Mouse (Mus musculus) neural tube, embryonic 11.5 days (tissue): Measurements from ENCODE around the gene Hoxd9. TPM values are rescaled to one million over a fixed set of nuclear protein-coding genes. Genes with fewer than 3 reads are reported as not detected.

Source experiments
- ATAC-seq: fragments of 200-750 bp; cut with Nextera tagmentation; 2 replicates; pipeline ENCODE4 v1.8.0; 2017; ENCODE audit warnings: moderate number of reproducible peaks, mild to moderate bottlenecking, moderate TSS enrichment, moderate library complexity; ENCODE audit not compliant: insufficient read depth, low FRiP score, low TSS enrichment
- DNase-seq: peaks from one replicate; pipeline ENCODE4 v3.0.0-alpha.2; 2015; ENCODE audit warnings: low spot score
- H3K27ac ChIP-seq: fragments of 300-500 bp; sonication (generic); 2 replicates; pipeline ENCODE4 v1.5.1; 2014; ENCODE audit warnings: low read depth, mild to moderate bottlenecking, low read length
- H3K27me3 ChIP-seq: fragments of 300-500 bp; sonication (generic); 2 replicates; pipeline ENCODE4 v1.6.1; 2014; ENCODE audit warnings: mild to moderate bottlenecking, low read length, mixed read lengths; ENCODE audit not compliant: control insufficient read depth, insufficient read depth
- H3K36me3 ChIP-seq: fragments of 300-500 bp; sonication (generic); 2 replicates; pipeline ENCODE4 v1.6.1; 2014; ENCODE audit warnings: mild to moderate bottlenecking, low read length, moderate library complexity, mixed read lengths; ENCODE audit not compliant: control insufficient read depth, insufficient read depth
- H3K4me1 ChIP-seq: fragments of 300-500 bp; sonication (generic); 2 replicates; pipeline ENCODE4 v1.6.1; 2014; ENCODE audit warnings: low read length, mixed read lengths; ENCODE audit not compliant: control insufficient read depth, insufficient read depth
- H3K4me2 ChIP-seq: fragments of 300-500 bp; sonication (generic); 2 replicates; pipeline ENCODE4 v1.6.1; 2014; ENCODE audit warnings: low read depth, mild to moderate bottlenecking, moderate library complexity
- H3K4me3 ChIP-seq: fragments of 300-500 bp; sonication (generic); 2 replicates; pipeline ENCODE4 v1.5.1; 2014; ENCODE audit warnings: low read depth, low read length
- H3K9ac ChIP-seq: fragments of 300-500 bp; sonication (generic); 2 replicates; pipeline ENCODE4 v1.6.1; 2014; ENCODE audit warnings: mild to moderate bottlenecking, low read length
- H3K9me3 ChIP-seq: fragments of 300-500 bp; sonication (generic); 2 replicates; pipeline ENCODE4 v1.6.1; 2016; ENCODE audit warnings: low read length; ENCODE audit not compliant: control insufficient read depth
- WGBS: fragments of 180-500 bp; shearing (Covaris S2); extraction: QIAGEN DNeasy Blood & Tissue Kit; methylation state at CpG from one replicate; pipeline ENCODE4 v1.1.7; 2014; 5-methylcytosine and 5-hydroxymethylcytosine counted together
- polyA plus RNA-seq: library from polyadenylated mRNA; unstranded; fragments of >200 nt; fragmentation: Nextera tagmentation; extraction: Ambion mirVana; gene quantifications from 2 replicates; pipeline ENCODE4 v1.2.1, GENCODE M21; 2014

Hoxd9 gene
- polyA plus RNA-seq, 1 experiment from 2014 or later, result 14.3 TPM

DNA sequence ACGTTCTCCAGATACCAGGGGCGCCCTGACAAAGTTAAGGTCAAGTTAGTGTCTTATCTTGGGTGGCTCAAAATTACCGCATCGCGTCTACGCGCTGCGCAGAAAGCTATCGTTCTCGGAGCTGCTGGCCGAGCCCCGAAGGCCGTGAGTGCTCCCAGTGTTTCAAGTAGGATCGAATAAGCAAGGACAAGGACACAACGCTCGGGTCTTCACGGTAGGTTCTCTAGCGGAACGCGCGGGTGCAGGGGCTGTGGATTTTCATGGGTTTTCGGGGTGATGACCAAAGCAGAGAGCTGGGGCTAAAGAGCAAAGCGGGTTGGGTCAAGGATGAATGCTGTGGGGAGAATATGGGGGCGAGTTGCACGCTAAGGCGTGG lies 17.9 kb upstream of the Hoxd9 start:
- H3K36me3 ChIP-seq, result no peaks in the 10 kb centered on the region
- WGBS, result under 1% methylated on average over 26 of the region's 26 CpGs
- peaks cover 100% of the 10 kb centered on the region for H3K27me3 ChIP-seq
- H3K27ac ChIP-seq, result no peak overlapping the region; the same call in 1 of the 2 replicates
- H3K4me3 ChIP-seq, result peak overlapping the region; percentile 41
- H3K4me2 ChIP-seq, result peak overlapping the region; percentile 15; the same call in 1 of the 2 replicates
- no peak for ATAC-seq
- H3K4me1 ChIP-seq, result 0 out of 2 replicates have a peak, but pooled peaks cover 2% of the 10 kb centered on the region
- H3K9ac ChIP-seq, result no peak overlapping the region; the same call in 1 of the 2 replicates
- DNase-seq, result peak; percentile 43
- H3K9me3 ChIP-seq, result no peaks in the 10 kb centered on the region

DNA sequence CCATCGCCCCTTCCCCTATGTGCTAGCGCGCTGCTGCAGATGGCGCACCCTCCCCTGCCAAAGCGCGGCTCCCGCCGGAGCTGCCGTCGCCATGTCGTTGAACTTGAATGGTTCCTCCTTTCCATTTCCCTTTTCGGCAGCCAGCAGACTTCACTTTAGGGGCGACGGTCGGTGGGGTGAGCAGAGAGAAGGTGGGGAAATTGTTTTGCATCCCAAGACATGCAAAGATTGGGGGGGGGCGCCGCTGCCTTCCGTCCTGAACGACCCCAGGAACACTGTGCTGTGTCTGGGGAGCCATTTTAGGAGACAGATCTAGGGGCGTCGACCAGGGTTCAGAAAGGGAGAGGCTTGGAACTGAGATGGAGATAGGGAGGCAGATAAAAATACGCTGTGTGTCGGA lies 17.5 kb upstream of the Hoxd9 start:
- H3K9ac ChIP-seq, result no peak overlapping the region; the same call in 1 of the 2 replicates
- H3K4me2 ChIP-seq, result peak overlapping the region; percentile 15
- DNase-seq (no peak), ATAC-seq (no peak)
- no peaks in the 10 kb centered on the region for H3K36me3 ChIP-seq
- H3K9me3 ChIP-seq, result no peaks in the 10 kb centered on the region
- no peak overlapping the region; the same call in 1 of the 2 replicates for H3K27ac ChIP-seq
- WGBS, result under 1% methylated on average over 22 of the region's 23 CpGs
- H3K4me3 ChIP-seq, result peak overlapping the region; percentile 41
- H3K27me3 ChIP-seq, result peaks cover 100% of the 10 kb centered on the region
- 0 out of 2 replicates have a peak, but pooled peaks cover 2% of the 10 kb centered on the region for H3K4me1 ChIP-seq

DNA sequence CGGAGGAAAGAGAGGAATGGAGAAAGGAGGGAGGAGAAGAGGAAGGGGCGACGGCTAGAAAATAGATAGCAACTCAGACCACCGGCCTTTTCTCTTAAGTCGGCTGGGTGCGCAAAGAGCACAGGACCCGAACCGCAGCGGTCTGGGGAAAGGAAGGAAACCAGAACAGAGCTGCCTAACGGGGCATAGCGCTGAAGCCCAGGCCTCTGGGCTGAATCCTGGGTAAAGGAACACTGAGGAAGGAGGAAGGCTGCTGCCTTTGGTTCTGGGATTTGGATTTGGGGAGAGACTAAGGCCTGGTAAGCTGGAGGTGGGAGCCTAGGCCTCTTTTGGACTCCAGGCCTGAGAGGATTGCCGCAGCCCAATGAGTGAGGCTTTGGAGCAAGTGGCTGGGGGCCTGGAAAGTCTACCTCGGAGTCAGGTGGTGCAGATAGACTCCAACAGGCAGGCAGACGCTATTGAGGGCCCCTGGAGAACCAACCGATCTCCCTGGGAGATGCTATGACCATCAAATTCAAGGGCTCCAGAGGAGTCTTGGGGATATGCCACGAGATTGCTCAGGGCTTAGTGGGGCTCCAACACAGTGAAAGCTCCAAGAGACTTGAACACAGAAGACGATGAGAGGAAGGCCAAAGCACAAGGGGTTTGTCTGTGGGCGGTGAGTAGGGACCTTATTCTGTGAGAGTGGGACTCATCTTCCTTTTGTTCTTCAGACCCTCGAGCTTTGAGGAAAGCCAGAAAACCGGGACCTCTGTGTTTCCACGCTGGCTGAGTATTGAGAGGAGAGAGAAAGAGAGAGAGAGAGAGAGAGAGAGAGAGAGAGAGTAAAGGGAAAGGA lies 16.7 kb upstream of the Hoxd9 start:
- Histone ChIP-seq H3K4me1 (no peaks in the 10 kb centered on the region), H3K9ac (peak overlapping the region; percentile 46), H3K36me3 (no peaks in the 10 kb centered on the region), H3K9me3 (no peaks in the 10 kb centered on the region), H3K27ac (no peak overlapping the region), H3K27me3 (peaks cover 100% of the 10 kb centered on the region), H3K4me3 (peak overlapping the region; percentile 41), H3K4me2 (peak overlapping the region; percentile 15)
- DNase-seq (peak; percentile 29), ATAC-seq (no peak)
- 2% methylated on average over 21 of the region's 21 CpGs for WGBS

DNA sequence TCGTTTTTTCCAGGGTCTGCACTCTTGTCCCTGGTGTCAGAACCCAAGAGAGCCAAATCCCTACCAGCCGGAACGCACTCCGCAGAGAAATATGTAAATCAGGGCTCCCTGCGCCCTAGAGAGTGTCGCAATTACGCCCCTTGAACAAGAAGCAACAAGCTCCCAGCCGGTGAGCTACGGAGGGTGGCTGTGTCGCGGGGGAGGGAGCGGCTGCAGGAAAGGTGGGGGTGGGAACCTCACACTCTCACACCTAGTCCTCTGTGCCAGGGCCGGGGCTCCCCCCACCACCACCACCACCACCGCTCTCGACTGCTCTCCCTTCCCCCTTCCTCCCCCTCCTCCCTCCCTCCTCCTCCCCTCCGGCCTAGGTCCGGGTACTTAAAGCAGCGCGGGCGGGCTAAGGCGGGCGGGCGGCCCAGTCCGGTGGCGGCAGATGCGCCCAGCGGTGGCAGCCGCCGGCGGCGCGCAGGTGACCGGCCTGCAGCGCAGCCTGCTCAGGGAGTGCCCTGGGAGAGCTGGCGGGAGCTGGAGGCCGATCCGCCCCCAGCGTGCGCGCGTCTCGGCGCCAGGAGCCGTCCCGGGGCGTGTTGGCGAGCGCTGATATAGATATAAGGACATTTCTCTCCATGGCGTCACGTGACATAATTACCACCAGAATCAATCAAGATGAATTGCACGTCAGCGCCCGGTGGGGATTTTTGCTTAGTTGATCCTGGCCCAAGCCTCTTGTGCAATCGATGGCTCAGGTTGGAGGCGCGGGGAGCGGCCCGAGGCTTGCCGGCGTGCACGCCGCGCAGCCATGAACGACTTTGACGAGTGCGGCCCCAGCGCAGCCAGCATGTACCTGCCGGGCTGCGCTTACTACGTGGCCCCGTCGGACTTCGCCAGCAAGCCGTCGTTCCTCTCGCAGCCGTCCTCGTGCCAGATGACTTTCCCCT lies 15.7 kb upstream of the Hoxd9 start:
- no peaks in the 10 kb centered on the region for H3K4me1 ChIP-seq
- H3K27ac ChIP-seq, result 0 out of 2 replicates have a peak overlapping the region, but pooled peaks have one; percentile 39
- peaks cover 98% of the 10 kb centered on the region for H3K27me3 ChIP-seq
- peak overlapping the region; percentile 32 for H3K4me2 ChIP-seq
- no peaks in the 10 kb centered on the region for H3K9me3 ChIP-seq
- WGBS, result under 1% methylated on average over 73 of the region's 78 CpGs
- ATAC-seq, result peak; percentile 28; the same call in 1 of the 2 replicates
- peak; percentile 58 for DNase-seq
- H3K9ac ChIP-seq, result peak overlapping the region; percentile 70
- no peaks in the 10 kb centered on the region for H3K36me3 ChIP-seq
- H3K4me3 ChIP-seq, result peak overlapping the region; percentile 41

DNA sequence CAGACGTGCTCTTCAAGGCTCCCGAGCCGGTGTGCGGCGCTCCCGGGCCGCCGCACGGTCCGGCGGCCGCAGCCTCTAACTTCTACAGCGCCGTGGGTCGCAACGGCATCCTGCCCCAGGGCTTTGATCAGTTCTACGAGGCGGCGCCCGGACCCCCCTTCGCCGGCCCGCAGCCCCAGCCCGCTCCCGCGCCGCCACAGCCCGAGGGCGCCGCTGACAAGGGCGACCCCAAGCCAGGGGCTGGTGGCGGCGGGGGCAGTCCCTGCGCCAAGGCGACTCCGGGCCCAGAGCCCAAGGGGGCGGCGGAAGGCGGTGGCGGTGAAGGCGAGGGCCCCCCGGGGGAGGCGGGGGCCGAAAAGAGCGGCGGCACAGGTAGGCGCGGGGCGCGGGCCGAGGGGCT lies 14.7 kb upstream of the Hoxd9 start:
- H3K9ac ChIP-seq, result peak overlapping the region; percentile 70
- ATAC-seq (no peak), DNase-seq (peak; percentile 29)
- H3K36me3 ChIP-seq, result no peaks in the 10 kb centered on the region
- no peaks in the 10 kb centered on the region for H3K9me3 ChIP-seq
- peaks cover 98% of the 10 kb centered on the region for H3K27me3 ChIP-seq
- H3K4me3 ChIP-seq, result peak overlapping the region; percentile 41
- 0 out of 2 replicates have a peak overlapping the region, but pooled peaks have one; percentile 39 for H3K27ac ChIP-seq
- H3K4me1 ChIP-seq, result no peaks in the 10 kb centered on the region
- peak overlapping the region; percentile 32 for H3K4me2 ChIP-seq
- WGBS, result under 1% methylated on average over 29 of the region's 51 CpGs

DNA sequence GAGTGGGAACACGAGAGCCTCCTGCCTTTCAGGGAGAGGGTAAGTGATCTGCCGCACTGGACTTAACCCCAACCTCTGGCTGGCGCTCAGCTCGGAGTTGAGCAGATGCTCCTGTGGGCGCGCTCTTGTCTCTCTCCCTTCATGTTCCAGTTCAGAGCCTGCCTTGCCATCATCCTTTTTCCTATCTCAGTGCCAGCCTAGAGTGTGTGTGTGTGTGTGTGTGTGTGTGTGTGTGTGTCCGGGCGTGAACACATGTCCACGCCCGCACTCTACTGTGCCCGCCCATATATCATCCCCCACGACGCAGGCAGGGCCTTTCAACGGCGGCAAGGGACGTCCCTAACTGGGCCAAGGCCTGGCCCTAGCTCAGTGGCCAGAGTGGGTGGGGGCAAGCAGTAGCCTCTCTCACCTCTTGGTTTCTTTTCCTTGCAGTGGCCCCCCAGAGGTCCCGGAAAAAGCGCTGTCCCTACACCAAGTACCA lies 14.0 kb upstream of the Hoxd9 start:
- peaks cover 98% of the 10 kb centered on the region for H3K27me3 ChIP-seq
- DNase-seq (peak; percentile 48), ATAC-seq (no peak; the same call in 1 of the 2 replicates)
- H3K9me3 ChIP-seq, result no peaks in the 10 kb centered on the region
- H3K4me3 ChIP-seq, result peak overlapping the region; percentile 41
- H3K4me1 ChIP-seq, result no peaks in the 10 kb centered on the region
- 0 out of 2 replicates have a peak overlapping the region, but pooled peaks have one; percentile 10 for H3K27ac ChIP-seq
- H3K4me2 ChIP-seq, result peak overlapping the region; percentile 32
- H3K9ac ChIP-seq, result peak overlapping the region; percentile 29; the same call in 1 of the 2 replicates
- H3K36me3 ChIP-seq, result no peaks in the 10 kb centered on the region
- under 1% methylated on average over 18 of the region's 18 CpGs for WGBS

DNA sequence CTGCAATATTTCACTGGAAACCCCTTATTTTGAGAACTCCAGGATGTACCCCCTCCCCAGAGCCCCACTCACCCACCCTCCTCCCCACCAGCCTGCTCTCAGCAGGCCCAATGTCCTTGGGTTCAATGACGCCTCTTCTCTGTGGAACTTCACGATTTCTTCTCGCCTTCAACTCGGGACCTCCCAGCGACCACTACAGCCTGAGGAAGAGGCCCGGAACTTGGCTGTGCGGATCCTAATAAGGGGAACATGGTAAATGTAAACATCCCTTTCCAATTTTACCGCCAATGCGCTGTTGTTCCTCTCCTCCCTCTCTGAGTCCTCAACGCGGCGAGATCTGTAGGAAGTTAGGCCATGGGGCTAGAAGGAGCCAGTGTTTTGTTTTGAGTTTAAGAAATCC lies 13.4 kb upstream of the Hoxd9 start:
- ATAC-seq, result no peak
- peak; percentile 33 for DNase-seq
- no peaks in the 10 kb centered on the region for H3K36me3 ChIP-seq

DNA sequence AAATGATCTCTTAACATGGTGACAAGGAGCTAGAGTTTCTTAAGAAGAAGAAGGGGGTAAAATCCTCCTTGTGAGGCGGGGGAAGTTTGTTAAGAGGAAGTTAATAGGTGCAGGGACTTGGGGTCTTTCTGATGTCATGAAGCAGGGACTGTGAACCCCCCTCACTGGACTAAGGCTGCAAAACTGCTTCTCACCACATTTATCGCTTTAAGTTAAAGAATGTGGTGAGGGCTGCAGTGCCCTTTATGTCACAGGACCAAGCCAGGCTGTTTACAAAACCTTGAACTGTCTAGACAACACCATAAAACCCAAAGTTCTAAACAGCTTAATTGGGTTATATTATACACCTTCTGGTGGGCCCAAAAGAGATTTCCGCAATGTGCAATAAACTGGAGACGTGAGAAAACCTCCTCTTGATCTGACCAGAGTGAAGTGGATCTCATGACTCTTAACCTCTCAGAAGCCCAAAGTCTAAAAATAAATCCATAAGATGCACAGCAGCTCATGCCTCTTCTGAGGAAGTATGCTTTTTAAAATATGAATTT lies 12.4 kb upstream of the Hoxd9 start:
- Histone ChIP-seq H3K9ac (no peak overlapping the region), H3K27ac (no peak overlapping the region), H3K27me3 (peaks cover 98% of the 10 kb centered on the region), H3K4me1 (no peaks in the 10 kb centered on the region), H3K4me2 (peak overlapping the region; percentile 28), H3K36me3 (no peaks in the 10 kb centered on the region), H3K9me3 (no peaks in the 10 kb centered on the region), H3K4me3 (no peak overlapping the region)
- ATAC-seq (no peak), DNase-seq (no peak)
- WGBS, result 8% methylated on average over 4 of the region's 4 CpGs

More for the DNA sequence above, 13.4 kb upstream of the Hoxd9 start:
- WGBS, result 0% methylated on average over 12 of the region's 12 CpGs
- Histone ChIP-seq H3K9ac (peak overlapping the region; percentile 42), H3K9me3 (no peaks in the 10 kb centered on the region), H3K4me2 (peak overlapping the region; percentile 28), H3K4me3 (peak overlapping the region; percentile 41), H3K4me1 (no peaks in the 10 kb centered on the region), H3K27me3 (peaks cover 98% of the 10 kb centered on the region), H3K27ac (no peak overlapping the region)
